8 mouse cellular contexts compared by ENCODE assay signal in the genomic region with DNA sequence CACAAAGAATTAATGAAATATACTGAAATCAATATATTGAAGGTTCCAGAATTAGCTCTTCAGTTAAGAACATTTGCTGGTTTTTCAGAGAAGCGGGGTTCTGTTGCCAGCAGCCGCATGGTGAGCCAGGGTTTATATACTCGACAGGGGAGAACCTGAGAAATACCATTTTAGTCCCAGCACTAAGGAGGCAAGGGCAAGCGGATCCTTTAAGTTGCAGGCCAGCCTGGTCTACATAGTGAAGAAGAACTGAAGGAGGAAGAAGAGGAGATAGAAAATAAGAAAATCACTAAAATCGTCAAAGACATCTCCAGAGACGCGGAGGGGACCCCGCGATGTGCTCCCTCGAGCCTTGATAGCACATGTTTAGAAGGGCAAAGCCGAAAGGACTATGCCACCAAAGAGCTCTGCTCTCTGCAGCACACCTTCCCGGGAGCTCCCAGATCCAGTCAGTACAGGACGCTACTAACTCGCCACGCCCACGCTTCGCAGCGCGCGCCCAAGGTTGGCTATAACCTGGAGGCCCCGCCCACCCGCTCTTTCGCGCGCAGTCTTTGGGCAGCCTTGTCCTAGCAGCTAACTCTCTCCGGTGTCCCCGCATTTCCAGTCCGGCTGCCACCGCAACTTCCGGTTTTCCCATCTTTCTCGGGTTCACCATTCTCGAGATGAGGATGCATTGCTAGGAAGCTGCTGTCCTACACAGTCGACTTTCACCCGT. TPM values are rescaled to one million over a fixed set of nuclear protein-coding genes. Genes with fewer than 3 reads are reported as not detected.
DNase-seq lines count a peak whose midpoint lies in the region; ATAC-seq and TF ChIP-seq lines count a peak whose summit lies in the region.

No protein-coding gene starts in this region.

- peaks cover 46% of the 10 kb centered on the region for H3K4me1 ChIP-seq in E14TG2a.4 (replicated peaks; ENCODE audit: low read depth, low read length)
- H3K4me1 ChIP-seq in forebrain, embryonic 12.5 days, result peaks cover 8% of the 10 kb centered on the region
- H3K4me1 ChIP-seq in heart, postnatal 0 days (ENCODE audit: control insufficient read depth, insufficient read depth), result no peaks in the 10 kb centered on the region
- H3K4me1 ChIP-seq in liver, embryonic 16.5 days (ENCODE audit: control insufficient read depth, low read depth, low read length), result peaks cover 9% of the 10 kb centered on the region
- peaks cover 11% of the 10 kb centered on the region for H3K4me1 ChIP-seq in neural tube, embryonic 13.5 days (replicated peaks)
- peaks cover 6% of the 10 kb centered on the region for H3K4me1 ChIP-seq in testis, adult 2 months (ENCODE audit: control insufficient read depth, insufficient read depth, low read length)

- no peak for TF ChIP-seq CTCF in E14TG2a.4 (conservative IDR thresholded peaks at IDR 0.05; ENCODE audit: low read length)
- no peak for TF ChIP-seq CTCF in heart, postnatal 0 days (IDR thresholded peaks at IDR 0.05; ENCODE audit: low read depth)
- no peak for TF ChIP-seq CTCF in testis, adult 2 months (IDR thresholded peaks at IDR 0.05; ENCODE audit: control insufficient read depth, insufficient read depth, insufficient replicate concordance, low read depth, low read length)

- peak; percentile 99 for ATAC-seq in forebrain, embryonic 12.5 days (ENCODE audit: low FRiP score)
- peak; percentile 100 for ATAC-seq in heart, postnatal 0 days (ENCODE audit: insufficient read depth, low read depth)
- ATAC-seq in liver, embryonic 16.5 days (ENCODE audit: low read depth), result peak; percentile 100
- ATAC-seq in neural tube, embryonic 13.5 days (ENCODE audit: low read depth), result peak; percentile 99

- peak; percentile 49; the same call in 1 of the 2 replicates for TF ChIP-seq POLR2A in testis, adult 2 months (IDR thresholded peaks at IDR 0.05; ENCODE audit: control insufficient read depth, low read depth, low read length)

- H3K4me2 ChIP-seq in forebrain, embryonic 12.5 days, result peak overlapping the region; percentile 71
- peak overlapping the region; percentile 83 for H3K4me2 ChIP-seq in heart, postnatal 0 days (ENCODE audit: low read depth, low read length)
- H3K4me2 ChIP-seq in liver, embryonic 16.5 days (ENCODE audit: low read depth, low read length), result peak overlapping the region; percentile 91
- H3K4me2 ChIP-seq in neural tube, embryonic 13.5 days, result peak overlapping the region; percentile 77

- WGBS in forebrain, embryonic 12.5 days, result 8% methylated on average over 34 of the region's 34 CpGs
- WGBS in heart, postnatal 0 days, result 7% methylated on average over 34 of the region's 34 CpGs
- WGBS in liver, embryonic 16.5 days (ENCODE audit: insufficient replicate concordance), result 8% methylated on average over 34 of the region's 34 CpGs
- 7% methylated on average over 34 of the region's 34 CpGs for WGBS in neural tube, embryonic 13.5 days

- TF ChIP-seq EP300 in heart, postnatal 0 days (IDR thresholded peaks at IDR 0.05; ENCODE audit: low read depth), result no peak

- DNase-seq in c-Kit-positive CD71-positive TER-119-positive erythroid progenitor cells, embryonic 14.5 days (ENCODE audit: low spot score), result peak; percentile 96
- DNase-seq in heart, postnatal 0 days (ENCODE audit: low spot score), result peak; percentile 95
- DNase-seq in kidney, postnatal 4 days, result peak; percentile 99

- H3K9ac ChIP-seq in forebrain, embryonic 12.5 days, result peak overlapping the region; percentile 70
- H3K9ac ChIP-seq in heart, postnatal 0 days (replicated peaks; ENCODE audit: low read depth, low read length), result peak overlapping the region; percentile 47
- H3K9ac ChIP-seq in liver, embryonic 16.5 days (ENCODE audit: low read depth, low read length), result peak overlapping the region; percentile 50
- peak overlapping the region; percentile 80 for H3K9ac ChIP-seq in neural tube, embryonic 13.5 days

- H3K9me3 ChIP-seq in E14TG2a.4 (ENCODE audit: low read length), result no peaks in the 10 kb centered on the region
- H3K9me3 ChIP-seq in forebrain, embryonic 12.5 days, result no peaks in the 10 kb centered on the region
- no peaks in the 10 kb centered on the region for H3K9me3 ChIP-seq in heart, postnatal 0 days (replicated peaks; ENCODE audit: control insufficient read depth, low read length)
- no peaks in the 10 kb centered on the region for H3K9me3 ChIP-seq in liver, embryonic 16.5 days (replicated peaks; ENCODE audit: control insufficient read depth, low read length)
- H3K9me3 ChIP-seq in neural tube, embryonic 13.5 days, result no peaks in the 10 kb centered on the region

- no peaks in the 10 kb centered on the region for H3K27me3 ChIP-seq in E14TG2a.4 (ENCODE audit: insufficient read depth, low read length)
- H3K27me3 ChIP-seq in forebrain, embryonic 12.5 days, result no peaks in the 10 kb centered on the region; the same call in 1 of the 2 replicates
- no peaks in the 10 kb centered on the region for H3K27me3 ChIP-seq in heart, postnatal 0 days (ENCODE audit: control insufficient read depth, insufficient read depth, low read length)
- no peaks in the 10 kb centered on the region for H3K27me3 ChIP-seq in liver, embryonic 16.5 days (ENCODE audit: control insufficient read depth, insufficient read depth, low read depth, low read length)
- H3K27me3 ChIP-seq in neural tube, embryonic 13.5 days, result no peaks in the 10 kb centered on the region
- no peaks in the 10 kb centered on the region for H3K27me3 ChIP-seq in testis, adult 2 months (ENCODE audit: control insufficient read depth, insufficient read depth, low read length)

- peak overlapping the region; percentile 75 for H3K4me3 ChIP-seq in E14TG2a.4 (replicated peaks; ENCODE audit: low read length)
- H3K4me3 ChIP-seq in forebrain, embryonic 12.5 days (replicated peaks), result peak overlapping the region; percentile 50
- H3K4me3 ChIP-seq in heart, postnatal 0 days (ENCODE audit: low read depth, low read length), result peak overlapping the region; percentile 56
- peak overlapping the region; percentile 66 for H3K4me3 ChIP-seq in liver, embryonic 16.5 days (ENCODE audit: low read depth, low read length)
- peak overlapping the region; percentile 50 for H3K4me3 ChIP-seq in neural tube, embryonic 13.5 days
- H3K4me3 ChIP-seq in testis, adult 2 months (ENCODE audit: control insufficient read depth, low read depth, low read length), result peak overlapping the region; percentile 85

- H3K27ac ChIP-seq in forebrain, embryonic 12.5 days, result peak overlapping the region; percentile 75
- H3K27ac ChIP-seq in heart, postnatal 0 days (ENCODE audit: low read depth), result peak overlapping the region; percentile 69
- 0 out of 2 replicates have a peak overlapping the region, but pooled peaks have one; percentile 25 for H3K27ac ChIP-seq in liver, embryonic 16.5 days (ENCODE audit: low read length)
- H3K27ac ChIP-seq in neural tube, embryonic 13.5 days (replicated peaks), result peak overlapping the region; percentile 82
- H3K27ac ChIP-seq in testis, adult 2 months (ENCODE audit: control insufficient read depth, insufficient read depth, low read depth, low read length), result peak overlapping the region; percentile 67; the same call in 1 of the 2 replicates

- H3K36me3 ChIP-seq in E14TG2a.4 (ENCODE audit: insufficient read depth, low read length), result peaks cover 13% of the 10 kb centered on the region
- H3K36me3 ChIP-seq in forebrain, embryonic 12.5 days (replicated peaks), result no peaks in the 10 kb centered on the region
- H3K36me3 ChIP-seq in heart, postnatal 0 days (replicated peaks; ENCODE audit: control insufficient read depth, insufficient read depth, low read length), result no peaks in the 10 kb centered on the region
- no peaks in the 10 kb centered on the region for H3K36me3 ChIP-seq in liver, embryonic 16.5 days (ENCODE audit: control insufficient read depth, insufficient read depth)
- no peaks in the 10 kb centered on the region for H3K36me3 ChIP-seq in neural tube, embryonic 13.5 days
- no peaks in the 10 kb centered on the region for H3K36me3 ChIP-seq in testis, adult 2 months (ENCODE audit: control insufficient read depth, insufficient read depth, low read length)

RNA-seq across cellular contexts. Expression of a gene that starts 6.9 kb away (rescaled TPM):
- polyA plus RNA-seq in forebrain, embryonic 12.5 days (2016; fragmentation: Nextera tagmentation; extraction: Ambion mirVana), result 22.1 and 22.6 TPM in 2 replicates
- total RNA-seq in heart, postnatal 0 days (2014; rRNA removed; ENCODE audit: low replicate concordance), result 17.9 and 18.5 TPM in 2 replicates
- polyA plus RNA-seq in heart, postnatal 0 days (2015; fragmentation: Nextera tagmentation; extraction: Ambion mirVana), result 5.3 and 6.4 TPM in 2 replicates
- polyA plus RNA-seq in liver, embryonic 16.5 days (2015; fragmentation: Nextera tagmentation; extraction: Ambion mirVana), result 1.3 and 1.6 TPM in 2 replicates
- 24.4 and 28.8 TPM in 2 replicates for polyA plus RNA-seq in neural tube, embryonic 13.5 days (2015; fragmentation: Nextera tagmentation; extraction: Ambion mirVana)
- 45.3 and 57.6 TPM in 2 replicates for polyA plus RNA-seq in testis, adult 2 months (2012; rRNA removed)

RNA-seq across cellular contexts. Expression of a gene that starts 8.3 kb away (rescaled TPM):
- 0.17 TPM in 1 of 2 replicates, not detected in the other for polyA plus RNA-seq in forebrain, embryonic 12.5 days (2016; fragmentation: Nextera tagmentation; extraction: Ambion mirVana)
- not detected in 2 replicates for total RNA-seq in heart, postnatal 0 days (2014; rRNA removed; ENCODE audit: low replicate concordance)
- polyA plus RNA-seq in heart, postnatal 0 days (2015; fragmentation: Nextera tagmentation; extraction: Ambion mirVana), result not detected in 2 replicates
- polyA plus RNA-seq in liver, embryonic 16.5 days (2015; fragmentation: Nextera tagmentation; extraction: Ambion mirVana), result not detected in 2 replicates
- not detected in 2 replicates for polyA plus RNA-seq in neural tube, embryonic 13.5 days (2015; fragmentation: Nextera tagmentation; extraction: Ambion mirVana)
- polyA plus RNA-seq in testis, adult 2 months (2012; rRNA removed), result 4.5 and 4.9 TPM in 2 replicates

RNA-seq across cellular contexts. Expression of a gene that starts 28.3 kb away (rescaled TPM):
- polyA plus RNA-seq in forebrain, embryonic 12.5 days (2016; fragmentation: Nextera tagmentation; extraction: Ambion mirVana), result 22.7 and 23.7 TPM in 2 replicates
- total RNA-seq in heart, postnatal 0 days (2014; rRNA removed; ENCODE audit: low replicate concordance), result 12.6 and 21.4 TPM in 2 replicates
- polyA plus RNA-seq in heart, postnatal 0 days (2015; fragmentation: Nextera tagmentation; extraction: Ambion mirVana), result 9.6 and 9.8 TPM in 2 replicates
- polyA plus RNA-seq in liver, embryonic 16.5 days (2015; fragmentation: Nextera tagmentation; extraction: Ambion mirVana), result 4.8 and 5.3 TPM in 2 replicates
- polyA plus RNA-seq in neural tube, embryonic 13.5 days (2015; fragmentation: Nextera tagmentation; extraction: Ambion mirVana), result 17.4 and 17.8 TPM in 2 replicates
- 3.5 and 3.7 TPM in 2 replicates for polyA plus RNA-seq in testis, adult 2 months (2012; rRNA removed)

RNA-seq across cellular contexts. Expression of a gene that starts 52.7 kb away (rescaled TPM):
- 0.78 and 0.91 TPM in 2 replicates for polyA plus RNA-seq in forebrain, embryonic 12.5 days (2016; fragmentation: Nextera tagmentation; extraction: Ambion mirVana)
- 0.19 and 0.88 TPM in 2 replicates for total RNA-seq in heart, postnatal 0 days (2014; rRNA removed; ENCODE audit: low replicate concordance)
- polyA plus RNA-seq in heart, postnatal 0 days (2015; fragmentation: Nextera tagmentation; extraction: Ambion mirVana), result 0.15 and 0.25 TPM in 2 replicates
- 0.42 and 0.50 TPM in 2 replicates for polyA plus RNA-seq in liver, embryonic 16.5 days (2015; fragmentation: Nextera tagmentation; extraction: Ambion mirVana)
- 1.9 and 2.3 TPM in 2 replicates for polyA plus RNA-seq in neural tube, embryonic 13.5 days (2015; fragmentation: Nextera tagmentation; extraction: Ambion mirVana)
- polyA plus RNA-seq in testis, adult 2 months (2012; rRNA removed), result 0.35 and 0.36 TPM in 2 replicates

Comparison
In these comparisons a context has a peak if more than half of its experiments do, and no peak if none do; other contexts are left out.
1. Peak in every context shown above with its lines: DNase-seq, ATAC-seq, H3K4me3 ChIP-seq and H3K27ac ChIP-seq.
2. H3K27ac ChIP-seq: peak in every context shown above with its lines; median percentile 82 in neural tube, embryonic 13.5 days; 75 in forebrain, embryonic 12.5 days; 69 in heart, postnatal 0 days; 67 in testis, adult 2 months; 25 in liver, embryonic 16.5 days.